Mouse (Mus musculus) stomach, postnatal 0 days (tissue): ENCODE data around the gene Bmp6. TPM values are rescaled to one million over a fixed set of nuclear protein-coding genes. Genes with fewer than 3 reads are reported as not detected.
A peak's percentile ranks its signal among the peaks of the same experiment; 100 is the strongest.

ENCODE experiments used
- ATAC-seq: fragments of 200-750 bp; cut with Nextera tagmentation; 2 replicates; pipeline ENCODE4 v1.8.0; 2017; ENCODE audit not compliant: low FRiP score, low TSS enrichment
- DNase-seq: peaks from one replicate; pipeline ENCODE4 v3.0.0-alpha.2; 2016; ENCODE audit warnings: low spot score
- H3K27ac ChIP-seq: fragments of 300-500 bp; sonication (generic); replicated peaks from 2 replicates; pipeline ENCODE4 v1.5.1; 2014; ENCODE audit warnings: mild to moderate bottlenecking, control low read depth
- H3K27me3 ChIP-seq: fragments of 300-500 bp; sonication (generic); 2 replicates; pipeline ENCODE4 v1.6.1; 2014; ENCODE audit warnings: low read length; ENCODE audit not compliant: control insufficient read depth, insufficient read depth
- H3K36me3 ChIP-seq: fragments of 300-500 bp; sonication (generic); 2 replicates; pipeline ENCODE4 v1.6.1; 2014; ENCODE audit warnings: low read length, mixed read lengths; ENCODE audit not compliant: control insufficient read depth, insufficient read depth
- H3K4me1 ChIP-seq: fragments of 300-500 bp; sonication (generic); replicated peaks from 2 replicates; pipeline ENCODE4 v1.6.1; 2014; ENCODE audit warnings: antibody characterized with exemption; ENCODE audit not compliant: control insufficient read depth, insufficient read depth
- H3K4me2 ChIP-seq: fragments of 300-500 bp; sonication (generic); replicated peaks from 2 replicates; pipeline ENCODE4 v1.6.1; 2014; ENCODE audit warnings: low read depth, mild to moderate bottlenecking, control low read depth, moderate library complexity
- H3K4me3 ChIP-seq: fragments of 300-500 bp; sonication (generic); 2 replicates; pipeline ENCODE4 v1.5.1; 2014; ENCODE audit warnings: low read depth, low read length, control low read depth
- H3K9ac ChIP-seq: fragments of 300-500 bp; sonication (generic); 2 replicates; pipeline ENCODE4 v1.6.1; 2014; ENCODE audit warnings: mild to moderate bottlenecking, low read length, control low read depth, mixed read lengths
- H3K9me3 ChIP-seq: fragments of 300-500 bp; sonication (generic); 2 replicates; pipeline ENCODE4 v1.6.1; 2016; ENCODE audit warnings: low read length; ENCODE audit not compliant: control insufficient read depth
- CTCF ChIP-seq: IDR thresholded peaks from 2 replicates; pipeline ENCODE4 v1.5.1; 2016; ENCODE audit warnings: antibody characterized with exemption, low read depth, mild to moderate bottlenecking, moderate library complexity
- EP300 ChIP-seq: optimal IDR thresholded peaks from 2 replicates; pipeline ENCODE3; 2016; ENCODE audit warnings: antibody characterized with exemption
- WGBS: fragments of 180-500 bp; shearing (Covaris S2); extraction: QIAGEN DNeasy Blood & Tissue Kit; methylation state at CpG from one replicate; pipeline ENCODE4 v1.1.7; 2014; 5-methylcytosine and 5-hydroxymethylcytosine counted together
- polyA plus RNA-seq: library from polyadenylated mRNA; unstranded; fragments of >200 nt; fragmentation: Nextera tagmentation; extraction: Ambion mirVana; gene quantifications from 2 replicates; pipeline ENCODE4 v1.2.1, GENCODE M21; 2015

The Bmp6 gene
- polyA plus RNA-seq, 1 experiment from 2014 or later: 1.6 TPM

- H3K4me3 ChIP-seq: no peak overlapping the region
- H3K27me3 ChIP-seq: peaks cover 16% of the 10 kb centered on the region; the same call in 1 of the 2 replicates
- H3K9me3 ChIP-seq: no peaks in the 10 kb centered on the region
- H3K4me2 ChIP-seq: no peak overlapping the region
- no peak overlapping the region for H3K27ac ChIP-seq
- 0 out of 2 replicates have a peak, but pooled peaks cover 4% of the 10 kb centered on the region for H3K4me1 ChIP-seq
- H3K36me3 ChIP-seq: no peaks in the 10 kb centered on the region
- DNase-seq: peak; percentile 73
- no peak overlapping the region for H3K9ac ChIP-seq
- peak; percentile 47 for ATAC-seq
- WGBS: 20% methylated on average over 7 of the region's 7 CpGs
- TF ChIP-seq EP300 (no peak), CTCF (peak; percentile 78)
These were observed 2.3 kb upstream of the Bmp6 start for GRCm38 (mm10) chr13:38342598-38342997.

GRCm38 (mm10) chr13:38343202-38343601 lies 1.7 kb upstream of the Bmp6 start:
- TF ChIP-seq EP300 (no peak), CTCF (peak; percentile 44)
- no peak overlapping the region for H3K27ac ChIP-seq
- H3K36me3 ChIP-seq: no peaks in the 10 kb centered on the region
- 62% methylated on average over 2 of the region's 2 CpGs for WGBS
- H3K4me2 ChIP-seq: no peak overlapping the region
- no peak overlapping the region for H3K4me3 ChIP-seq
- 0 out of 2 replicates have a peak, but pooled peaks cover 4% of the 10 kb centered on the region for H3K4me1 ChIP-seq
- H3K9me3 ChIP-seq: no peaks in the 10 kb centered on the region
- DNase-seq (no peak), ATAC-seq (peak; percentile 27; the same call in 1 of the 2 replicates)
- no peak overlapping the region for H3K9ac ChIP-seq
- peaks cover 16% of the 10 kb centered on the region; the same call in 1 of the 2 replicates for H3K27me3 ChIP-seq

- H3K27ac ChIP-seq: 0 out of 2 replicates have a peak overlapping the region, but pooled peaks have one; percentile 18
- peak; percentile 56; the same call in 1 of the 2 replicates for ATAC-seq
- peak overlapping the region; percentile 47 for H3K4me3 ChIP-seq
- TF ChIP-seq EP300 (no peak), CTCF (no peak)
- H3K27me3 ChIP-seq: peaks cover 16% of the 10 kb centered on the region; the same call in 1 of the 2 replicates
- WGBS: under 1% methylated on average over 31 of the region's 32 CpGs
- peak overlapping the region; percentile 45 for H3K9ac ChIP-seq
- DNase-seq: peak; percentile 23
- no peaks in the 10 kb centered on the region for H3K36me3 ChIP-seq
- H3K4me1 ChIP-seq: 0 out of 2 replicates have a peak, but pooled peaks cover 4% of the 10 kb centered on the region
- H3K4me2 ChIP-seq: peak overlapping the region; percentile 83
- no peaks in the 10 kb centered on the region for H3K9me3 ChIP-seq
These were observed 519 bp downstream of the Bmp6 start for GRCm38 (mm10) chr13:38345431-38345820.

- ATAC-seq (no peak), DNase-seq (peak; percentile 22)
- peak overlapping the region; percentile 47 for H3K4me3 ChIP-seq
- no peaks in the 10 kb centered on the region for H3K36me3 ChIP-seq
- H3K9me3 ChIP-seq: no peaks in the 10 kb centered on the region
- WGBS: under 1% methylated on average over 42 of the region's 63 CpGs
- H3K4me2 ChIP-seq: peak overlapping the region; percentile 83
- peaks cover 16% of the 10 kb centered on the region; the same call in 1 of the 2 replicates for H3K27me3 ChIP-seq
- TF ChIP-seq EP300 (no peak), CTCF (no peak)
- H3K9ac ChIP-seq: peak overlapping the region; percentile 45
- H3K4me1 ChIP-seq: 0 out of 2 replicates have a peak, but pooled peaks cover 4% of the 10 kb centered on the region
- no peak overlapping the region for H3K27ac ChIP-seq
These were observed 1.4 kb downstream of the Bmp6 start for GRCm38 (mm10) chr13:38346096-38346915.

GRCm38 (mm10) chr13:38347021-38347774 lies 2.3 kb downstream of the Bmp6 start:
- H3K36me3 ChIP-seq: no peaks in the 10 kb centered on the region
- H3K4me2 ChIP-seq: peak overlapping the region; percentile 83
- H3K9me3 ChIP-seq: no peaks in the 10 kb centered on the region
- DNase-seq (no peak), ATAC-seq (no peak)
- H3K4me3 ChIP-seq: peak overlapping the region; percentile 47
- 0 out of 2 replicates have a peak, but pooled peaks cover 4% of the 10 kb centered on the region for H3K4me1 ChIP-seq
- H3K27ac ChIP-seq: no peak overlapping the region
- 0 out of 2 replicates have a peak overlapping the region, but pooled peaks have one; percentile 45 for H3K9ac ChIP-seq
- TF ChIP-seq CTCF (no peak), EP300 (no peak)
- H3K27me3 ChIP-seq: peaks cover 16% of the 10 kb centered on the region; the same call in 1 of the 2 replicates
- WGBS: 17% methylated on average over 19 of the region's 19 CpGs
